Mouse (Mus musculus): Measurements from ENCODE around the gene Ifng. TPM values are rescaled to one million over a fixed set of nuclear protein-coding genes. Genes with fewer than 3 reads are reported as not detected.

Gene Ifng
- polyA plus RNA-seq, 1 experiment: not detected

DNA sequence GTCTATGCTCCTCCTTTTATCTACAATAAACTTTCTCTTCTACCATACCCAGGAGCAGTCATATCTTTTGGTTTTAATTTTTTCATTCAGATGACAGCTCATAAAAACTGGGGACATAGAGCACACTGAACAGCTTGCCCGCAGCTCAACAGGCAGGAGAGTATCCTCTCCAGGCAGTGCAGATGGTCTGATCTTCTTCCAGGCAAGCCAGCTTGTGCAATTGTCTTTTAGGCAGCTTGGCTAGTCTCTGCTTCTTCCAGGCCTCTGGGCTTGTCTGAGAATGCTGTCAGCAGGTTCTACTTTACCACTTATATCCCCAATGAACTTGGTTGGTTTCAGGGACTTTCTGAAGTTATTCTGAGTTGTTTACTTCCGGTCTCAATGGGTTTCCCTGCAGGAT, 35.9 kb downstream of the Ifng start:
- Histone ChIP-seq H3K27ac (ENCODE audit: insufficient read depth, low read length) (no peak overlapping the region), H3K4me1 (ENCODE audit: control insufficient read depth, insufficient read depth, low read length) (0 out of 2 replicates have a peak, but pooled peaks cover 4% of the 10 kb centered on the region), H3K4me3 (ENCODE audit: insufficient read depth, low read length) (no peak overlapping the region)
- no peak for TF ChIP-seq POLR2A (IDR thresholded peaks at IDR 0.05; ENCODE audit: low read depth, low read length)
- TF ChIP-seq CTCF (IDR thresholded peaks at IDR 0.05; ENCODE audit: borderline replicate concordance, insufficient read depth, low read length): no peak

DNA sequence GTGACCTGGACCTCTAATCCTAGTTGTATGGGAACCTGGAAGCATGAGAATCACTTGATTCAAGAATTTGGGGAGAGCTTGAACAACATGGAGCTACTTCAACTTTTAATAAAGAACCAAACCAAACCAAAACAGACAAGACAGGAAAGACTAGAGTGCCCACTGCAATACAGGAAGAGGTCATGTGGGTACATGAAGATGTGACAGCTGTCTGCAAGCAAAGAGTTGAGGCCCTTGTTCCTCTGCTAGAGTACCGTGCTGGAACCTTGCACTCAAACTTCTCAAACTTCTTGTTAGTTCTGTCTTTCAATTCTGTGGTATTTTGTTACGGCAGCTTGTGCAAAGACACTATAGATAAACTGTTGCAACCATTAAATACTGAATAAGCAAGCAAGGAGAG, 36.5 kb downstream of the Ifng start:
- Histone ChIP-seq H3K4me1 (ENCODE audit: control insufficient read depth, insufficient read depth, low read length) (0 out of 2 replicates have a peak, but pooled peaks cover 4% of the 10 kb centered on the region), H3K27ac (ENCODE audit: insufficient read depth, low read length) (no peak overlapping the region), H3K4me3 (ENCODE audit: insufficient read depth, low read length) (no peak overlapping the region)
- TF ChIP-seq CTCF (IDR thresholded peaks at IDR 0.05; ENCODE audit: borderline replicate concordance, insufficient read depth, low read length) (no peak), POLR2A (IDR thresholded peaks at IDR 0.05; ENCODE audit: low read depth, low read length) (no peak)

DNA sequence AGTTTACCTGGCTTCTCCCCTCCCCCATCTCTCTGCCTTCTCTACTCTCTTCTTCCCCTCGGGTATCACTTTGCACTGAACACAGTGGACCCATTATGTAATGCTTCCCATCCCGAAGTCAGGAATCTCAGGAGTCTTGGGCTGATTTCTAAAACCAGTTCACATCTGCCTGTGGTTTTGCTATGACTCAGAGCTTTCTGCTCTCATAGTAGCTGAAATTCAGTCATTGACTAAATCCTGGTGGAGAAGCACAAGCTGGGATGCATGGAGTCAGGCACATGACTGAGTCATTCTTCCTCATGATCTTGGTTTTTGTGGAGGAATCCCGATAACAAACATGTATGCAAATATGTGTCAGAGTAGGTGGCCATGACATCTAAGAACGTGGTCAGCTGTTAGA, 38.4 kb downstream of the Ifng start:
- no peak for TF ChIP-seq POLR2A (IDR thresholded peaks at IDR 0.05; ENCODE audit: low read depth, low read length)
- no peak for TF ChIP-seq CTCF (IDR thresholded peaks at IDR 0.05; ENCODE audit: borderline replicate concordance, insufficient read depth, low read length)
- Histone ChIP-seq H3K4me1 (ENCODE audit: control insufficient read depth, insufficient read depth, low read length) (0 out of 2 replicates have a peak, but pooled peaks cover 4% of the 10 kb centered on the region), H3K27ac (ENCODE audit: insufficient read depth, low read length) (no peak overlapping the region), H3K4me3 (ENCODE audit: insufficient read depth, low read length) (no peak overlapping the region)

DNA sequence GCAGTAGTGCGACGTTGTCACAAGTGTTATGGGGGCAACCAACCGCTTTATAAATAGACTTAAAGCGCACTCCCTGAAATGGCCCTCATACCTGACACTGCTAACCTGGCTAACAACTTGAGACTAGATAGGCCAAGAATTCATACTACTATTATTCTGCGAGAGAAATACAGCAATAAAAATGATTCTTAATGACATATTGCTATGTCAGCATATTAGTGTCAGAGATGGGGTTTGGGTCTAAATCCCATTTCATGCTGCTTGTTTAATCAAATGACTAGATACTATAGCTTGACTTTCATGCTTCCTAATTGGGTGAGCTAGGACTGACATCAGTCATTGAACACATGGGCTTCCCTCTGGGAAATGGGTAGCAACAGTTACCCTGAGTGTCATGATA, 39.3 kb downstream of the Ifng start:
- TF ChIP-seq CTCF (IDR thresholded peaks at IDR 0.05; ENCODE audit: borderline replicate concordance, insufficient read depth, low read length): no peak
- TF ChIP-seq POLR2A (IDR thresholded peaks at IDR 0.05; ENCODE audit: low read depth, low read length): no peak
- Histone ChIP-seq H3K4me3 (ENCODE audit: insufficient read depth, low read length) (no peak overlapping the region), H3K4me1 (ENCODE audit: control insufficient read depth, insufficient read depth, low read length) (0 out of 2 replicates have a peak, but pooled peaks cover 4% of the 10 kb centered on the region), H3K27ac (ENCODE audit: insufficient read depth, low read length) (no peak overlapping the region)

DNA sequence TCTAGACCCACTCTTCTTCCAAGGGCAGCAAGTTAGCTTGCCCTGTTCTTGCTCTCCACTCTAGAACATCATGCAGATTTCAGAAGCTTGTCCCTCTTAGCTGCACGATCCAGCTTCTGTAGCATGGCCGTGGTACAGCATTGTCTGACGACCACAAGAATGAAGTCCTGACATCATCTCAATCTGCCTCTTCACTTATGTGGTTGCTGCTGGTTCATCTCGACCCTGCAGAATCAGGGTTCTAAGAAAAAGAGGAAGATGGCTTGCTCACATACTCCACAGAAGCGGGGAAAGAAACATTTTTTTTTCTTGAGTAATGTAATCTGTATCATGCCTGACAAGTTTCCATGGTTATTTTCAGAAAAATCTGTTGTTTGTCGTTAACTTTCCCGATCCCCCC, 39.9 kb downstream of the Ifng start:
- Histone ChIP-seq H3K4me1 (ENCODE audit: control insufficient read depth, insufficient read depth, low read length) (0 out of 2 replicates have a peak, but pooled peaks cover 4% of the 10 kb centered on the region), H3K4me3 (ENCODE audit: insufficient read depth, low read length) (no peak overlapping the region), H3K27ac (ENCODE audit: insufficient read depth, low read length) (no peak overlapping the region)
- TF ChIP-seq CTCF (IDR thresholded peaks at IDR 0.05; ENCODE audit: borderline replicate concordance, insufficient read depth, low read length): no peak
- TF ChIP-seq POLR2A (IDR thresholded peaks at IDR 0.05; ENCODE audit: low read depth, low read length): no peak

DNA sequence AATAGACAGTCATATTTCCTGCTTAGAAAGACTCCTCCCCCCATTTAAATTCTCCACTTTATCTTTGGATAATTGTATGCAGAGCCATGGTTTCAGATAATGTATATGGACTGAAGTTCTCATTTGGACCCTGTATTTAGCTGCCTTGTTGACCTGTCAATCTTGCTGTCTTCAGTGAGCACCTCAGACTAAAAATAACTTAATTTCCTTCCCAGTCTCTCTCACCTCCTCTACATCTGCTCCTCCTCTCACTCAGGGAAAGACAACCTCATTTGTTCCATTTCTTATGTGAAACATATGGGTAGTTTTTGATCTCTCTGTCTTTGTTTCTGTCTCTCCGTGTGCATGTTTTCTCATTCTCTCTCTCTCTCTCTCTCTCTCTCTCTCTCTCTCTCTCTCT, 53.3 kb downstream of the Ifng start:
- no peak overlapping the region for H3K27ac ChIP-seq (ENCODE audit: insufficient read depth, low read length)
- no peak for TF ChIP-seq POLR2A (IDR thresholded peaks at IDR 0.05; ENCODE audit: low read depth, low read length)
- TF ChIP-seq CTCF (IDR thresholded peaks at IDR 0.05; ENCODE audit: borderline replicate concordance, insufficient read depth, low read length): no peak
- no peak overlapping the region for H3K4me3 ChIP-seq (ENCODE audit: insufficient read depth, low read length)
- no peaks in the 10 kb centered on the region for H3K4me1 ChIP-seq (ENCODE audit: control insufficient read depth, insufficient read depth, low read length)

DNA sequence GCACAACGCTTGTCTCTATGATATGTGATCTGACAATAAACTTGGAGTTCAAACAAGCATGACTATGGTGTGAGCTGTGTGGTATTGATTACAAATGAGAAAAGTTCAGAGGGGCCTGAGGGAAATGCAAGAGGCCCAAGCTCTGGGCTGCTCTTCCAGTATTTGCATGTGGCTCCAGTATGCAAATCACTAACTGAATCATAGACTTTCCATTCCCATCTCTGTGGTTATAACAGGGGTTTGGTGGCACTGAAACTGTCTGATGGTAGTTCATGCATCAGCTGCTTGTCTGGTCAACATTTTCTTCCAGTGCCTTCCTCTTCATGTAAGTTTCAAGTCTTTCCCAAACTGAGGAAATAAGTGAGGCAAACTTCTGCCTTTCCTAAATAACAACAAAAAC, 54.5 kb downstream of the Ifng start:
- H3K4me1 ChIP-seq (ENCODE audit: control insufficient read depth, insufficient read depth, low read length): no peaks in the 10 kb centered on the region
- no peak overlapping the region for H3K4me3 ChIP-seq (ENCODE audit: insufficient read depth, low read length)
- TF ChIP-seq POLR2A (IDR thresholded peaks at IDR 0.05; ENCODE audit: low read depth, low read length) (no peak), CTCF (IDR thresholded peaks at IDR 0.05; ENCODE audit: borderline replicate concordance, insufficient read depth, low read length) (no peak)
- H3K27ac ChIP-seq (ENCODE audit: insufficient read depth, low read length): no peak overlapping the region

Other genes starting within 250 kb of the Ifng start
- gene Il22, start 236.1 kb upstream of the Ifng start, polyA plus RNA-seq (2011; ENCODE audit: insufficient read length, low read depth, missing spikeins): not detected in 2 replicates
- gene Gm32717, start 200.3 kb upstream of the Ifng start, polyA plus RNA-seq (2011; ENCODE audit: insufficient read length, low read depth, missing spikeins): not detected in 2 replicates
- not detected in 2 replicates for gene Gm32802, start 182.4 kb upstream of the Ifng start, polyA plus RNA-seq (2011; ENCODE audit: insufficient read length, low read depth, missing spikeins)
- not detected in 2 replicates for gene Iltifb, start 146.0 kb upstream of the Ifng start, polyA plus RNA-seq (2011; ENCODE audit: insufficient read length, low read depth, missing spikeins)
- gene Gm9040, start 114.1 kb upstream of the Ifng start, polyA plus RNA-seq (2011; ENCODE audit: insufficient read length, low read depth, missing spikeins): not detected in 2 replicates
- gene Gm9044, start 108.6 kb upstream of the Ifng start, polyA plus RNA-seq (2011; ENCODE audit: insufficient read length, low read depth, missing spikeins): not detected in 2 replicates
- not detected in 2 replicates for gene Gm9045, start 103.2 kb upstream of the Ifng start, polyA plus RNA-seq (2011; ENCODE audit: insufficient read length, low read depth, missing spikeins)
- not detected in 2 replicates for gene Gm9046, start 97.8 kb upstream of the Ifng start, polyA plus RNA-seq (2011; ENCODE audit: insufficient read length, low read depth, missing spikeins)
- not detected in 2 replicates for gene Gm9048, start 92.4 kb upstream of the Ifng start, polyA plus RNA-seq (2011; ENCODE audit: insufficient read length, low read depth, missing spikeins)
- gene Gm9049, start 86.9 kb upstream of the Ifng start, polyA plus RNA-seq (2011; ENCODE audit: insufficient read length, low read depth, missing spikeins): not detected in 2 replicates